Mouse (Mus musculus): ENCODE results near the gene Tmc2.

GRCm38 (mm10) chr2:130283854-130284654 lies 89.1 kb downstream of the Tmc2 start, which contains the start of gene Idh3b:
- TF ChIP-seq POLR2A (IDR thresholded peaks at IDR 0.05; ENCODE audit: borderline replicate concordance, low read depth, low read length) = 0 out of 2 replicates have a peak, but pooled peaks have one; percentile 43
- no peak for TF ChIP-seq CTCF (IDR thresholded peaks at IDR 0.05; ENCODE audit: low read depth, low read length)
